Mouse (Mus musculus) ES-Bruce4 (cell line): ENCODE data around the gene Rbms3.

Experiments
- CTCF ChIP-seq: IDR thresholded peaks from one replicate; pipeline ENCODE4 v1.8.1; 2011; ENCODE audit warnings: low read depth, low read length
- POLR2A ChIP-seq: IDR thresholded peaks from one replicate; pipeline ENCODE4 v1.8.1; 2011; ENCODE audit warnings: low read length; ENCODE audit not compliant: insufficient read depth

GRCm38 (mm10) chr9:117072433-117073099 lies 557.1 kb downstream of the Rbms3 start:
- TF ChIP-seq POLR2A (no peak), CTCF (no peak)
